Mouse (Mus musculus) NIH3T3 (cell line): Measurements from ENCODE around the gene Ppp4r3a.
"Not testable (repeated sequence)": the region's sequence is repeated elsewhere in the genome, so short reads cannot be mapped to it uniquely, and the experiment has no call there.

ENCODE experiments used
- DNase-seq: peaks from one replicate; pipeline ENCODE4 v3.0.0-alpha.2; 2012; ENCODE audit warnings: low read depth

Gene Ppp4r3a

DNA sequence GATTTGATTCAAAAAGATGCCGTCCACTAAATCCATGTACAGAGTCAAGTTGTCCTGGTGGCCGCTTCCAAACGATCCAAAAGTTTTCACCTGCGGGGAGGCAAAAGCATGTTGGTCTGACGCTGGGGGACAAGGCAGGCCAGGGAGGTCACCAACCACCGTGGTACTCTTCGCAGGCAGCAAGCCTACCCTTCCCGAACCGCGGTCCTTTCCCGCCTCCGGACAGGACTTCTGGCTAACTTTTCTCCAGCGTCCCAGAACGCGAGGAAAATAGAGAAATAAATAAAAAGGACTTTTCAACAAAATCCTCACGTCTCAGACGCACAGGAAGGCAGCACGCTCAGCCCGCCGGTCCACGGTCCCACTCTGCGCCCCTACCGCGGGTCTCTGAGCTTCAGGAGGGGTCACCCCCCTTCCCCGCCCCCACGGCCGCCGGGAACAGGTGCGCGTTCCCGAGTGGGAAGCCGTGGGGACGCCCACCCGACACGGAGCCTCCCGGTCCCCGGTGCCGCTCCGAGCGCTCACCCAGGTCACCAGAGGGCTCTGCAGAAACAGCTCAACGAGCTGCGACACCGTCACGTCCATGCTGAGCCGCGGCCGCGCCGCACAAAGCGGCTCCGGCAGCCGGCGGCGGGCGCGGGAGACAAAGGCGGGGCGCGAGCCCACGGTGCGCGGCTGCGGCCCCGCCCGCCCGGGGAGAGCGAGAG, 55.1 kb downstream of the Ppp4r3a start:
- no peak for DNase-seq

DNA sequence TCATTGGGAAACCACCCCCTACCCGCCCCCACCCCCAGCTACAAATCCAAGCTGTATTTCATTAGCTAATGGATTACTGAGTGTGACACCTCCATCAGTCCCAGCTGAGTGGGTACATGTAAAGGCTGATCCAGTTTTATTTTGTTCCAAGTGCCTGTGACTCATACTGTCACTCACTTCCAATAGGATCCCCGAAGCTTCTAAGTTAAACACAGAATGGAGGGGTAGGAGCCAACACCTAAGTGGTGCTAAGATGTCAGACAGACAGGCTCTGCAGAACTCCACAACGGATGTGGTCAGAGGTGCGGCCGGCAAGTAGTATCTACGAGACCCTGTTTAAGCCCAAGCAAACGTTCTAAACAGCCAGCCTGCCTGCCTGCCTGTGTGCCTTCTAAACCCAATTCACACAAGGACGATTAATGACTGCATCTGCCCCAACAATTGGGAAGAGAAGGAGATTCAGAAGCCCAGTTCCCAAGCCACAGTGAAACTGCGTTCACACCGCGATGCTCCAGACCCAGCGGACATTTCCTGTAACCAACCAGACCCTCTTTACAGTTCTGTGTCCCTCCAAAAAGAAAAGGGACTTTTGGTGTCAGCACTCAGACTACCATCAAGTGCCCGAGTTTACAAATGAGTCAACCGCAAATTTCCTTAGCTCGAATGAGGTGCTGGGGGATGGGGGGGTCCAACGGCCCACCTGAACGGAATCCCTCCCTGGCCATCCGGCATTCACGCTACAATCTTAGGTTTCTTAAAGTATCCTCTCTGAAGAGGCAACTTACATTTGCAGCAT, 55.9 kb downstream of the Ppp4r3a start:
- peak; percentile 22 for DNase-seq

DNA sequence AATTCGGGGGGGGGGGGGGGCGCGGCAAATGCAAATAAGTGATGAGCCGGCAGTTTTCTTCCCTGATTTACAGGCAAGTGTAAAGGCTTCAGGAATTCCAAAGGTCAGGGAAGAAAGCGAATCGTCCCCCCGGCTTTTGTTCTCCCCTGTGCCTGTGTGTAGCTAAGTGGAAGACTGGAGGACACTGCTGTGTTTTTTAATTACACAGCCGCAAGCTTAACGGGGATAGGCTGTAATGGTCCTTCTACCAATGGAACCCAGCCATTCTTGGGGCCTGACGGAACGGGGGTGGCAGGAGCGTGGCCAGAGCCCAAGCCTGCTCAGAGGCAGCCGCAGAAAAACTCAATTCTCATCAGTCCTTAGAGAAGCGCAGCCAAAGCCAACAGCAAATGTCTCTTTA, 56.6 kb downstream of the Ppp4r3a start:
- no peak for DNase-seq

DNA sequence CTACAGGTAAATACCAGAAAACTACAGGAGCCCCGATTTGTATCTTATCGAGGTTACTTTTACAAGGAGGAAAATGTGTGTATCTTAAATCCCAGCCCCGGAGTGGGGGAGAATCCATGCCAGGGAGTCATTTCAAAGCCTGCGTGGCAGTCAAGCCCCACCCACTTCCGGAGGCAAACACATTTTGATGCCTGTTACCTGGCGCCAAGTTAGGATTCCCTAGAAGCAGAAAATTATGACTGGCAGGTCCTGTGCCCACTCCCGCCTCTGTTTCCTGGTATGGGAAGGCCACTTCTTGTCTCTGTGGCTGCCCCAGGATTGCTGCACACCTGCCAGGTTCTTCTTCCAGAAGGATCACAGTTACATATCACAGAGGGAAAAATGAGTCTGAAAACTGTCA, 57.0 kb downstream of the Ppp4r3a start:
- DNase-seq = no peak

DNA sequence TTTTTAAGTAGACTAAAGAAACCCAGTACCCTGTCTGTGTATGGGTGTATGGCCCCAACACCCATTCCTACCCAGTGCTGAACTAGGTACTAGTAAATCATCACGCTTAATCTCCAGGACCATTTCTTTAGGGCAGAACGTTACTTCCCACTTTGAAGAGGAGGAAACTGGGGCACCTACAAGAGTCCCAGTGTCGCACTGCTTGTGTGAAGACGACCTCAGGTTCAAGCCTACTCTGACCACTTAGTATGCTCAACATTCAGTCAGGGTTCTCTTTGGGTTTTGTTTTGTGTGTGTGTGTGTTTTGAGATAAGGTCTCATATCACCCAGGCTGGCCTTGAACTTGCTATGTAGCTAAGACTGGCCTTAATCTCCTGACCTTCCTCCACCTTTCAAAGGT, 57.5 kb downstream of the Ppp4r3a start:
- DNase-seq = no peak

DNA sequence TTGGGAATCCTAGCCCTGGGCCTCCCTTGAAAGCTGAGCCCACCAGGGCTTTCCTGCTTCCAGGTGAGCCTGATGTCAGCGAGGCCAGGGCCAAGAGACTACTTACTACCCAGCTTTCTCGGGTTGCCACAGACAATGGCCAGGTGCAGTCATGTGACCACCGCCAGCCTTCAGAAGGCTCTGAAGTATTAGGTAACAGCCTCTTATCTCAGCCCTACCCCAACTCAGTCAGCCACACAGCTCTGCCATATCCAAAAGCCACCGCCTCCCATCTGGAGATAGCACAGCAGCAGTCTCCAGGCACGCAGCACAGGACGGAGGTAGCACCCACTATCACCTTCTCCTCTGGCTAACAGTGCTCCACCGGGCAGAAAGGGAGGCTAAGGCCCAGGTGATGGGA, 58.1 kb downstream of the Ppp4r3a start:
- DNase-seq = no peak

DNA sequence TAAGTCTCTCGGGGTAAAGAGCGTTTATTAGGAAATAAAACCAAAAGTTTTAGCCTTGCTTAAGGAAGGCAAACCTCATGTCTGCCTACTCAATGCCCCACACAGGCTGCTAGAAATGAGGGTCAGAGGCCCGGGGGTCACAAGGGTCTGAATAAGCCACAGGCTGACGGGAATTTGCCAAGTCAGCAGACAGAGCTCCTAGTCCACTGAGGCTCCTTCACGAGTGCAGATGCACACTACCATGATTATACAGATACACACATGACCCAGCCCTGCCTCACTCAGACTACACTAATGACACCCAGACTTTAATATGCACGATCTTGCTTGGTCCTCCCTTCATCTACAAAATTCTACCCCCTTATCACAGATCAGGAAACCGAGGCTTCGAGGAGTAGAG, 58.7 kb downstream of the Ppp4r3a start:
- DNase-seq = no peak

DNA sequence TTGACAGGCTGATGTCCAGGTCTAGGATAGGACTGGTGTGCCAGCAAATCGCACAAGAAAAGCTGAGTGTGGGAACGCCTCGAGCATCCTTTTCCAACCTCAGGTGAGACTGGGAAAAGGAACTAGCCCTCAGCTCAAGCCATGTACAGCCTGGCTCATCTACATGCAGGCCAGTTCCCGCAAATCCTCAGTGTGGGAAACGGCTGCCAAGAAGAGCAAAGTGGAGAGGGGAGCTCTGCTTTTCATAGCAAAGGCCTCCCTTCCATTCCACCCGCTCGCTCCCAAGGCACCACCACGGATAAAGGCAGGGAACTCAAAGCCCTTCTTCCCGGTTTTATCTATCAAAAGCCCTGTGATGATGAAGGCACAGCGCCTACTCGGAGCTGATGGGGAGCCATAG, 60.4 kb downstream of the Ppp4r3a start:
- no peak for DNase-seq

DNA sequence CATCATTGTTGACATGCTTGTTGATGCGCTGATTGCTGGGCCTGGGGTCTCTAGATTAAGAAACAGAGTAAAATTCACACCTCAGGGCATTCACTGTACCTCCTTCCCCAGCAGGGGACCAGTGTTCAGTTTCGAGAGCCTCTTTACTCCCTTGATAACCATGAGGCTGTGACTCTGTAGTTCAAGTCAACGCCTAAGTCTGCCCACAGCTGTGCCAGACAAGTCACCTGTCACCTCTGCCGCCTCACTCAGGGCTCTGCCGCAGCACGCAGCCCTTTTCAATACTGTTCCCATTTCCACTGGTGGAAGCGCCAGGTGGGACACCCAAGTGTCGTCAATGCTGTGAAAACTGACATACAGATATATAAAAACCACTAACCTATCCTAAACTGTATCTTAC, 61.1 kb downstream of the Ppp4r3a start:
- no peak for DNase-seq

DNA sequence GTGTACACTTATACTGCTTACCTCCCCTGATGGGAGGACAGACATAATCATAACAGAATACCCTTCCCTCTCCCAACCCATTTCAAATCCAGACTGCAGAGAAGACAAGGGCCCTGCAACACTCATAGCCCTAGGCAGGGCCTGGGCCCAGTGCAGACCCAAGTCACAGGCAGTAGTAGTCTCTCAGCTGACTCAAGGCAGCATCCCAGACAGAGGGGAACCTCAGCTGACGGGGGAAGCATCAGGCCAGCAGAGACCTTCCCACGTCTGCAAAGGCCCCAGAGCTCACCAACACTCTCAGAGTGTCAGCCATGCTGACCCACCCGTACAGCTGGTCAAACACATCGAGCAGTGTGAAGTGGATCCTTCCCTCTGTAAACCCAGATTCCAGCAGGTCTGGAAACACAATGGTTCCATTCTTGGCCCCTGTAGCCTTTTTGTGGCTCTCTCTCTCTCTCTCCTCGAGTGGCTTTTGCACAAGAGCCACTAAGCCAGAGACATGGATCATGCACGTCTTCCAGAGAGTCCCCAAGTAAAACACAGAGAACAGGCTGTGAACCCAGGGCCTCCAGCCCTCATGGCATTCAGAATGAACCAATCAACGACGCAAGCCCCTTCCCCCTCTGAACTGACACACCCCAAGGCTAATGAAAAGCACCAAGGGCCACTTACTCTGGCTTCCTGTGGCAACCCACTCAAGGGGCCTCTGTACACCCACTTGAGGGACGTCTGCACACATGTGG, 61.8 kb downstream of the Ppp4r3a start:
- DNase-seq = no peak

DNA sequence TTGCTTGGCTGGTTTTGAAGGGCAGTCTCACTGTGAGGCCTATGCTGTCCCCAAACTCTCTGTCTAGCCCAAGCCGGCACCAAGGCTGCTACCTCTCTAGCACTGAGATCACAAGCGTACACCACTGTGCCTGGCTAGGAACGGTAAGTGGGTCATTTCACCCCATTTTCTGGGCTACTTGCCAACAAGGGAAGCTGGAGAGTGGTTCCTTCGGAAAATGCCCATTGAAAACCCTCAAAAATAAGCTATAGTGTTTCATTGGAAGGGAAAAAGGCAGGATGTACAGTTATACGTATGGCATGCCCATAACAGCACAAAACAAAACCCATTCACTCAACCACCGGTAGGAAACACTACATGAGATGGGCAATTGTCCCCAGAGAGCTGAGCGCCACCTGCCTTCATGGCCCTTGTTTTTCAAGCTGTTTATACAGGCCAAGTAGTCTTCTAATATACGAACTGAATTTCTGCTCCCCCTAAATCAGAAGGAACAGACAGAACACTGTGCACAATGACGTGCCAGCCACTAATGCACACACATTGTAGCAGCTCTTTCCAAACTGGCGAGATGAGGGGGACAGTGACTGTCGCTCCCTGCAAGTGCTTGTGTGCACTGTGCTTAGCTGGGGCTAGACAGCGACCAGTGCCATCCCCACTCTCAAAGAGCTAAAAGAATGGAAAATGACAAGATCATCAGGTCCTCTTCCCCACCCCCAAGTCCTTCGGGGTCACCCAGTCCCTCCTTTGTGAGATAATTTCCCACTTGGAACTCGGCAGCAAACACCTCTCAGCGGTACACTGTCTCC, 63.1 kb downstream of the Ppp4r3a start:
- no peak for DNase-seq

DNA sequence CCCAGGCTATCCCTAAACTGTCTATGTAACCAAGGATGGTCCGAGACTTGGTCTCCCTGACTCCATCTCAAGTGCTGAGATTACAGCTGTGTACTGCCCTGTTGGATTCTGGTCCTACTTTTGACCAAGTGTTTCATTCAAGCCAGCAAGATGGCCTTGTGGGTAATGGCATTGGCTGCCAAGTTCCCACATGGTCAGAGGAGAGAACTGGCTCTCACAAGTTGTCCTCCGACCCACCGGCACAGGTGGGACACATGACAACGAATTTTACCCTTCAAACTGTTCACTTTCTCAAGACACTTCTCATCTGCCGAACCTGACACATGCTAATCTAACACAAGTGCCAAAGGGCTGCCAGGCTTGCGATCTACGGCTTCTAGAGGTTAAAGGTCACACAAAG, 64.1 kb downstream of the Ppp4r3a start:
- no peak for DNase-seq

DNA sequence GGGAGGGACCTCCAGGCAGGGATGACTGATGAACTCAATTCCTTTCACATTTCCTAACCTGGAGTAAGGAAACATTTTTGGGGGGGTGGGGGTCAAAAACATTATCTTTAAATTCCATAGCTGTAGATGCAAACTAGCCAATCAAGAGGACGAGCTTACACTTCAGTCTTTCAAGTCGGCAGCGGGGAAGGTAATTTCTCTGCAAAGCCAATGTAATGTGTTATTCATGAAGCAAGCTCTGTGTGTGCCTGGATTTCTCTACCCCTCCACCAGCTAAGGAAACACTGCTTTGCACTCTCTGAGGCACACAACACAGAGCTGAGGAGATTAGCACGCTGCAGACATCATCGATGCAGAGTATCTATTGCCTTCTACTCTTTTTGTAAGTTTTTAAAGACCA, 64.5 kb downstream of the Ppp4r3a start:
- DNase-seq = no peak

DNA sequence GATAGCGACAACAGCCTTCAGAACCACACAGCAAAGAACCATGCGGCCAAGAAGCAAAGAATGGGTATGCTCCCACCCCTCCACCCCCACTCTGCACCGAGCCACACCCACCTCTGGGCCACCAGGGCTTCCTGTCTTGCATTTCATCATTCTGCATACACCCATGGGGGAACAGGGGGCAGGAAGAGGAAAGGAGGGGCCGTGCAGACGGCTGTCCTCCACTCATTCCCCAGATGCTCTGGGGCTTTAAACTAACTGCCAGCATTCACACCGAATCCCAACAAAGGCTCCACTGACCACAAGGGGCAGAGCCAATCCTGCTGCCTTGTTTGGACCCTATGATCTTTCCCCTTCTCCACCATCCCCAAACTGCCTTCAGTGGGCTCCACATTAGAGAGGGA, 65.5 kb downstream of the Ppp4r3a start:
- no peak for DNase-seq

DNA sequence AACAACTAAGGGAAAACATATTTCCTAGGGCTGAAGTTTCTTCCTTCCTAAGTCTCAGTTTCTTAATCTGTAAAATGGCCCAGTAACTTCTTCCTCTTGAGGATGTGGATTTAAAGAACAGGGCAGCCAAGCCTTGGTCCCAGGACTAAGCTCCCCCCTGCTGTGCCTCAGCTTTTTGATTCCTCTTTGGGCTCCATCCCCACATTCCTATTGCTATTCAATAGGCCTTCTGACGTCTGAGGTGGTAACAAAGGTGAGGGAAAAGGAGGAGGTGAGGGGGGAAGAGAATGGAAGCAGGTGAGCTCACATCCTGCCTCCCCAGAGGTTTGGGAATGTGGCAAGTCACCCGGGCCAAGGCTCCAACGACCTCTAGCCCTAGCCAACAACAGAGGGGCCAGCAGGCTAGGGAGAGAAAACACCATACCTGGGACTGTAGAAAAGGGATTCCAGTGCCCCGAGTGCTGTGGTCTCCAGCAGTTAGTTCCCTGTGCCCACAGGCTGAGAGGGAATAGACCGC, 67.0 kb downstream of the Ppp4r3a start:
- DNase-seq = no peak

DNA sequence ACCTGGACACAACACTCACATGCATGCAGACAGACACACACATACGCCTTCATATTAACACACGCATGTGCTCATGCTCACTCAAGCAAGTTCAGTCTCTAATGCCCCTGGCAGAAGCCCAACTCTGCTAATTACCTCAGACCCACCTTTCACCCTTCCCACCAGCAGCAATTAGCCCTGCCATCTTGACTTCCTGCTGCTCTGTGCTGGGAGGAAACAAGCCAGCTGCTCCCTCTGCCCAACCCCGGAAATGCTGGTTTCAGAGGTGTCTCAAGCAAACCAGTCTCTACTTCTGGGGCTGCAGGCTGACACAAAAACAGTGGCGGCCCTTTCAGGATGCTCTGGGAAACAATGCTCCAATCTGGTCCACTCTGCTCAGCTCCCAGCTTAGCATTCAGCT, 67.6 kb downstream of the Ppp4r3a start:
- DNase-seq = no peak

DNA sequence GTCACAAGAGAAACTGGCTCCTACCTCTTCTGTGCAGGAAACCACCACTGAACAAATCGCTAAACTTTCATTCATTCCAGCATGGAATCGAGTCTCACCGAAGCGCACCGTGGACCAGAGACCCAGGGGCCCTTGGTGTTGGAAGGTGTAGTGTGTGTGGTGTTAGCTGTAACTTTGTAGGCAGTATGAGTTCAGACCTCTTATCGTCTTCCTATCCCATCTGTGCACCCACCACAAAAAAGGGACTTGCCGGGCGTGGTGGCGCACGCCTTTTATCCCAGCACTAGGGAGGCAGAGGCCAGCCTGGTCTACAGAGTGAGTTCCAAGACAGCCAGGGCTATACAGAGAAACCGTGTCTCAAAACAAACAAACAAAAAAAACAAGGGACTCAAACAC, 68.3 kb downstream of the Ppp4r3a start:
- DNase-seq = no peak

DNA sequence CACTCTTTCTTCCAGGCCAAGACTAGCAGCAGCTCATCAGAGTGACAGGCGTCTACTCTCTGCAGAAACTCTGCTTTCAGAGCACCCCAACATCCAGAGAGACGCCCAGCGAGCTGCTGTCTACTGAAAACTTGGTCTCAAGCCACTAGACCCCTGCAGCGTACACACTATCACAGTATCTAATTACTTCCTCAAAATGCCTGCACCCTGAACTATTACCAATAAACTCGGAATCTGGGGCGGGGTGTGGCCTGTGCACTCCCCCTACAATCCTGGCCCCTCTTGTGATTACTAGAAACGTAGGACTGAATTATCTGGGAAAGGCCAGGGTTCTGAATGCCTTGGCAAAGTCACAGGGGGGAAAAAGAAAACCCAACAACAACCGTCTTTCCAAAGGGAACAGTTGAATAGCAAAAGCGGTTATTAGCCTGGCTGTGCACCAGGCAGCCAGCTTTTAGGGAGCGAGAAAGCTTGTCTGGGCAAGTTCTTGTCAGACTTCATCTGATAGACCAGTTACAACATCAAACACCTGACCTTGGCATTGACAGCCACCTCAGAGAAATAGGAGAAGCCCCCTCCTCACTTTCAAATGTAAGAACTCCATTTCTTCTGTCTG, 68.8 kb downstream of the Ppp4r3a start:
- no peak for DNase-seq

DNA sequence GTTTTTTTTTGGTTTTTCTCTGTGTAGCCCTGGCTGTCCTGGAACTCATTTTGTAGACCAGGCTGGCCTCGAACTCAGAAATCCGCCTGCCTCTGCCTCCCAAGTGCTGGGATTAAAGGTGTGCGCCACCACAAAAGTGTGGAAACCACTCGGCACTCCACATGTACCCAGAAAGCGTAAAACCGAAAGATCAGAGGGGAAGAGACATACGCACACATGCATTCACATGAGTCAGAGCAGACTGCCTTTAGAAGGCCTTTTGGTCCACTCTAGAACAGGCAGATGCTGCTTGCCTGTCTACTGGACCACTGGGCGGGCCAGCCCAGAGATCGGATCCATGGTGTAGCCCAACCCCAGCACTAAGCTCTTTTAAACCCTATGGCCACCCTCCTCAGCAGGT, 69.8 kb downstream of the Ppp4r3a start:
- not testable (repeated sequence) for DNase-seq

DNA sequence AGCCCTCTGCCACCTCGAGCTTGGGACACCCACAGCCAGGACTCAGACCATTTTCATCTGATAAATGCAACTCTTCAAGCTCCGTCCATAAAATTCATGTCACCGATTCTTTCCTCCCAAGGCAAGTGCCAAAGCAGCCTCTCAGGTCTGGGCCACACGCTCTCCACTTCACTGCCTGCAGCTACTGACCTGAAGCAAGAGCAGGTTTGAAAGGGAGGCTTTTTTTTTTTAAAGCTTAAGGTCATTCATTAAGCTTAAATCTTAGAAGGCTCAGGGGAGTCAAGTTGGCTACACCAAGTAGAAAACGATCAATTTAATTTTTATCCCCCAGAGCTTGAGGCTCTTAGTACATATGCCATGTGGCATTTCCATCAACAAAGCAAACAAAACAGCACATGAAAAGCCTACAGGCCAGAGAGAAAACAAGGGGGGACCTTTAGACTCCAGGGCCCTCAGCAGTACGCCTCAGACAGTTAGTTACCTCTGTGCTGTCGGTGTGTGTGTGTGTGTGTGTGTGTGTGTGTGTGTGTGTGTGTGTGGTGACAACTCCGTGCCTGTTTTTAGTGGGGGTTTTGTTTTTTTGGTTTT, 70.3 kb downstream of the Ppp4r3a start:
- DNase-seq = no peak
